Mouse (Mus musculus): ENCODE data around the gene Anks1. TPM values are rescaled to one million over a fixed set of nuclear protein-coding genes. Genes with fewer than 3 reads are reported as not detected.

Gene Anks1
- polyA plus RNA-seq, 1 experiment from 2014 or later: 16.9 TPM

GRCm38 (mm10) chr17:27966056-27966455 is 57.0 kb downstream of the Anks1 start:
- no peak overlapping the region for H3K9ac ChIP-seq (ENCODE audit: low read length)
- no peak overlapping the region for H3K4me2 ChIP-seq (ENCODE audit: low read length)
- H3K4me3 ChIP-seq (ENCODE audit: low read depth, low read length): no peak overlapping the region
- H3K27me3 ChIP-seq (replicated peaks; ENCODE audit: control insufficient read depth, insufficient read depth, low read length): no peaks in the 10 kb centered on the region
- no peaks in the 10 kb centered on the region for H3K9me3 ChIP-seq (ENCODE audit: control insufficient read depth, low read length)
- no peak for ATAC-seq (replicated peaks; ENCODE audit: low FRiP score, low TSS enrichment, low read depth)
- DNase-seq (ENCODE audit: low spot score): no peak
- peaks cover 7% of the 10 kb centered on the region; the same call in 1 of the 2 replicates for H3K4me1 ChIP-seq (replicated peaks; ENCODE audit: control insufficient read depth, insufficient read depth, low read length)
- no peak overlapping the region for H3K27ac ChIP-seq (ENCODE audit: low read depth)
- no peaks in the 10 kb centered on the region for H3K36me3 ChIP-seq (ENCODE audit: control insufficient read depth, insufficient read depth, low read length)
- 74% methylated on average over 4 of the region's 4 CpGs for WGBS

- ATAC-seq (replicated peaks; ENCODE audit: low FRiP score, low TSS enrichment, low read depth) (no peak), DNase-seq (ENCODE audit: low spot score) (no peak)
- Histone ChIP-seq H3K36me3 (ENCODE audit: control insufficient read depth, insufficient read depth, low read length) (no peaks in the 10 kb centered on the region), H3K27ac (ENCODE audit: low read depth) (no peak overlapping the region), H3K9me3 (ENCODE audit: control insufficient read depth, low read length) (no peaks in the 10 kb centered on the region), H3K27me3 (replicated peaks; ENCODE audit: control insufficient read depth, insufficient read depth, low read length) (no peaks in the 10 kb centered on the region), H3K9ac (ENCODE audit: low read length) (no peak overlapping the region), H3K4me1 (replicated peaks; ENCODE audit: control insufficient read depth, insufficient read depth, low read length) (peaks cover 7% of the 10 kb centered on the region; the same call in 1 of the 2 replicates), H3K4me3 (ENCODE audit: low read depth, low read length) (no peak overlapping the region), H3K4me2 (ENCODE audit: low read length) (no peak overlapping the region)
- WGBS: 82% methylated on average over 11 of the region's 11 CpGs
Measured at GRCm38 (mm10) chr17:27966508-27967021, 57.5 kb downstream of the Anks1 start.

- Histone ChIP-seq H3K4me2 (ENCODE audit: low read length) (no peak overlapping the region), H3K9ac (ENCODE audit: low read length) (no peak overlapping the region), H3K4me1 (replicated peaks; ENCODE audit: control insufficient read depth, insufficient read depth, low read length) (peaks cover 7% of the 10 kb centered on the region; the same call in 1 of the 2 replicates), H3K27me3 (replicated peaks; ENCODE audit: control insufficient read depth, insufficient read depth, low read length) (no peaks in the 10 kb centered on the region), H3K4me3 (ENCODE audit: low read depth, low read length) (no peak overlapping the region), H3K27ac (ENCODE audit: low read depth) (no peak overlapping the region), H3K9me3 (ENCODE audit: control insufficient read depth, low read length) (no peaks in the 10 kb centered on the region), H3K36me3 (ENCODE audit: control insufficient read depth, insufficient read depth, low read length) (no peaks in the 10 kb centered on the region)
- ATAC-seq (replicated peaks; ENCODE audit: low FRiP score, low TSS enrichment, low read depth) (no peak), DNase-seq (ENCODE audit: low spot score) (no peak)
- 97% methylated on average over 7 of the region's 7 CpGs for WGBS
Measured at GRCm38 (mm10) chr17:27967529-27967928, 58.4 kb downstream of the Anks1 start.

GRCm38 (mm10) chr17:27968033-27968750 is 59.1 kb downstream of the Anks1 start:
- Histone ChIP-seq H3K4me2 (ENCODE audit: low read length) (no peak overlapping the region), H3K27me3 (replicated peaks; ENCODE audit: control insufficient read depth, insufficient read depth, low read length) (no peaks in the 10 kb centered on the region), H3K4me3 (ENCODE audit: low read depth, low read length) (no peak overlapping the region), H3K27ac (ENCODE audit: low read depth) (no peak overlapping the region), H3K9me3 (ENCODE audit: control insufficient read depth, low read length) (no peaks in the 10 kb centered on the region), H3K9ac (ENCODE audit: low read length) (no peak overlapping the region), H3K4me1 (replicated peaks; ENCODE audit: control insufficient read depth, insufficient read depth, low read length) (peaks cover 7% of the 10 kb centered on the region; the same call in 1 of the 2 replicates), H3K36me3 (ENCODE audit: control insufficient read depth, insufficient read depth, low read length) (no peaks in the 10 kb centered on the region)
- 82% methylated on average over 9 of the region's 9 CpGs for WGBS
- ATAC-seq (replicated peaks; ENCODE audit: low FRiP score, low TSS enrichment, low read depth) (no peak), DNase-seq (ENCODE audit: low spot score) (no peak)

GRCm38 (mm10) chr17:27968903-27969302 is 59.8 kb downstream of the Anks1 start:
- Histone ChIP-seq H3K36me3 (ENCODE audit: control insufficient read depth, insufficient read depth, low read length) (no peaks in the 10 kb centered on the region), H3K9me3 (ENCODE audit: control insufficient read depth, low read length) (no peaks in the 10 kb centered on the region), H3K4me2 (ENCODE audit: low read length) (no peak overlapping the region), H3K4me3 (ENCODE audit: low read depth, low read length) (no peak overlapping the region), H3K4me1 (replicated peaks; ENCODE audit: control insufficient read depth, insufficient read depth, low read length) (peaks cover 7% of the 10 kb centered on the region; the same call in 1 of the 2 replicates), H3K27ac (ENCODE audit: low read depth) (no peak overlapping the region), H3K27me3 (replicated peaks; ENCODE audit: control insufficient read depth, insufficient read depth, low read length) (no peaks in the 10 kb centered on the region), H3K9ac (ENCODE audit: low read length) (no peak overlapping the region)
- no peak for ATAC-seq (replicated peaks; ENCODE audit: low FRiP score, low TSS enrichment, low read depth)
- no peak for DNase-seq (ENCODE audit: low spot score)
- 91% methylated on average over 5 of the region's 5 CpGs for WGBS

GRCm38 (mm10) chr17:27969365-27969764 is 60.3 kb downstream of the Anks1 start:
- Histone ChIP-seq H3K9ac (ENCODE audit: low read length) (no peak overlapping the region), H3K4me3 (ENCODE audit: low read depth, low read length) (no peak overlapping the region), H3K27me3 (replicated peaks; ENCODE audit: control insufficient read depth, insufficient read depth, low read length) (no peaks in the 10 kb centered on the region), H3K4me1 (replicated peaks; ENCODE audit: control insufficient read depth, insufficient read depth, low read length) (peaks cover 7% of the 10 kb centered on the region; the same call in 1 of the 2 replicates), H3K36me3 (ENCODE audit: control insufficient read depth, insufficient read depth, low read length) (no peaks in the 10 kb centered on the region), H3K4me2 (ENCODE audit: low read length) (no peak overlapping the region), H3K27ac (ENCODE audit: low read depth) (no peak overlapping the region), H3K9me3 (ENCODE audit: control insufficient read depth, low read length) (no peaks in the 10 kb centered on the region)
- ATAC-seq (replicated peaks; ENCODE audit: low FRiP score, low TSS enrichment, low read depth) (no peak), DNase-seq (ENCODE audit: low spot score) (peak; percentile 56)
- WGBS: 68% methylated on average over 8 of the region's 8 CpGs

- no peaks in the 10 kb centered on the region for H3K27me3 ChIP-seq (replicated peaks; ENCODE audit: control insufficient read depth, insufficient read depth, low read length)
- no peak overlapping the region for H3K27ac ChIP-seq (ENCODE audit: low read depth)
- H3K4me3 ChIP-seq (ENCODE audit: low read depth, low read length): no peak overlapping the region
- peaks cover 7% of the 10 kb centered on the region; the same call in 1 of the 2 replicates for H3K4me1 ChIP-seq (replicated peaks; ENCODE audit: control insufficient read depth, insufficient read depth, low read length)
- ATAC-seq (replicated peaks; ENCODE audit: low FRiP score, low TSS enrichment, low read depth): no peak
- no peaks in the 10 kb centered on the region for H3K36me3 ChIP-seq (ENCODE audit: control insufficient read depth, insufficient read depth, low read length)
- no peak overlapping the region for H3K4me2 ChIP-seq (ENCODE audit: low read length)
- H3K9ac ChIP-seq (ENCODE audit: low read length): no peak overlapping the region
- no peaks in the 10 kb centered on the region for H3K9me3 ChIP-seq (ENCODE audit: control insufficient read depth, low read length)
- WGBS: 81% methylated on average over 5 of the region's 5 CpGs
- no peak for DNase-seq (ENCODE audit: low spot score)
Measured at GRCm38 (mm10) chr17:27969896-27970295, 60.8 kb downstream of the Anks1 start.

- 76% methylated on average over 5 of the region's 5 CpGs for WGBS
- peaks cover 4% of the 10 kb centered on the region for H3K36me3 ChIP-seq (ENCODE audit: control insufficient read depth, insufficient read depth, low read length)
- DNase-seq (ENCODE audit: low spot score) (no peak), ATAC-seq (replicated peaks; ENCODE audit: low FRiP score, low TSS enrichment, low read depth) (no peak)
- no peak overlapping the region for H3K9ac ChIP-seq (ENCODE audit: low read length)
- H3K4me1 ChIP-seq (replicated peaks; ENCODE audit: control insufficient read depth, insufficient read depth, low read length): peaks cover 7% of the 10 kb centered on the region; the same call in 1 of the 2 replicates
- H3K9me3 ChIP-seq (ENCODE audit: control insufficient read depth, low read length): no peaks in the 10 kb centered on the region
- H3K27me3 ChIP-seq (replicated peaks; ENCODE audit: control insufficient read depth, insufficient read depth, low read length): no peaks in the 10 kb centered on the region
- H3K4me2 ChIP-seq (ENCODE audit: low read length): no peak overlapping the region
- H3K27ac ChIP-seq (ENCODE audit: low read depth): no peak overlapping the region
- H3K4me3 ChIP-seq (ENCODE audit: low read depth, low read length): no peak overlapping the region
Measured at GRCm38 (mm10) chr17:27970305-27970704, 61.2 kb downstream of the Anks1 start.

GRCm38 (mm10) chr17:27971496-27971895 is 62.4 kb downstream of the Anks1 start:
- ATAC-seq (replicated peaks; ENCODE audit: low FRiP score, low TSS enrichment, low read depth) (no peak), DNase-seq (ENCODE audit: low spot score) (no peak)
- no peak overlapping the region for H3K4me3 ChIP-seq (ENCODE audit: low read depth, low read length)
- 86% methylated on average over 9 of the region's 9 CpGs for WGBS
- no peak overlapping the region for H3K27ac ChIP-seq (ENCODE audit: low read depth)
- peaks cover 7% of the 10 kb centered on the region; the same call in 1 of the 2 replicates for H3K4me1 ChIP-seq (replicated peaks; ENCODE audit: control insufficient read depth, insufficient read depth, low read length)
- peaks cover 15% of the 10 kb centered on the region for H3K36me3 ChIP-seq (ENCODE audit: control insufficient read depth, insufficient read depth, low read length)
- no peaks in the 10 kb centered on the region for H3K27me3 ChIP-seq (replicated peaks; ENCODE audit: control insufficient read depth, insufficient read depth, low read length)
- H3K4me2 ChIP-seq (ENCODE audit: low read length): no peak overlapping the region
- no peak overlapping the region for H3K9ac ChIP-seq (ENCODE audit: low read length)
- no peaks in the 10 kb centered on the region for H3K9me3 ChIP-seq (ENCODE audit: control insufficient read depth, low read length)
